Mouse (Mus musculus) ES-E14 (cell line): ENCODE measurements at regions not wholly inside any gene's neighbourhood (a gene's known extent, or its start where the extent isn't known, plus 50 kb on each side); places are given as distances from the start of the nearest gene placed in this dataset.
"Not testable (repeated sequence)": the region's sequence is repeated elsewhere in the genome, so short reads cannot be mapped to it uniquely, and the experiment has no call there.

Experiments used
- DNase-seq: peaks from one replicate; pipeline ENCODE4 v3.0.0-alpha.2; 2013; ENCODE audit warnings: low read depth, low spot score
- H3K27ac ChIP-seq: 2 replicates; pipeline ENCODE4 v1.5.1; 2012; ENCODE audit warnings: low read depth, mild to moderate bottlenecking, low read length, moderate library complexity, mixed read lengths; ENCODE audit not compliant: poor library complexity, insufficient read depth, severe bottlenecking
- H3K36me3 ChIP-seq: 2 replicates; pipeline ENCODE4 v1.6.1; 2012; ENCODE audit warnings: mild to moderate bottlenecking, low read length, moderate library complexity, mixed read lengths; ENCODE audit not compliant: control insufficient read depth, poor library complexity, insufficient read depth, severe bottlenecking
- H3K4me1 ChIP-seq, 2 experiments: fragments of 150-350 bp in 1 of 2; sonication (generic) in 1 of 2; 2 replicates each; pipeline ENCODE4 v1.6.1; 2012; ENCODE audit warnings: low read length in 2 of 2, mild to moderate bottlenecking in 1 of 2, mixed read lengths in 1 of 2; ENCODE audit not compliant: control insufficient read depth in 2 of 2, insufficient read depth in 2 of 2, poor library complexity in 1 of 2
- H3K4me3 ChIP-seq, 2 experiments: fragments of 150-350 bp in 1 of 2; sonication (generic) in 1 of 2; 2 replicates each; pipeline ENCODE4 v1.5.1; 2012; ENCODE audit warnings: low read length in 2 of 2, low read depth in 1 of 2, mild to moderate bottlenecking in 1 of 2, mixed read lengths in 1 of 2; ENCODE audit not compliant: insufficient read depth in 1 of 2, poor library complexity in 1 of 2, severe bottlenecking in 1 of 2
- H3K9ac ChIP-seq: 2 replicates; pipeline ENCODE4 v1.6.1; 2012; ENCODE audit warnings: low read depth, mild to moderate bottlenecking, low read length, mixed read lengths; ENCODE audit not compliant: poor library complexity, insufficient read depth, severe bottlenecking
- H3K9me3 ChIP-seq: fragments of 150-350 bp; sonication (generic); 2 replicates; pipeline ENCODE4 v1.6.1; 2012; ENCODE audit warnings: low read depth, mild to moderate bottlenecking, low read length; ENCODE audit not compliant: control insufficient read depth, insufficient read depth
- CHD2 ChIP-seq: IDR thresholded peaks from 2 replicates; pipeline ENCODE4 v1.6.1; 2014; ENCODE audit warnings: mild to moderate bottlenecking, low read depth, low read length, inconsistent platforms
- HCFC1 ChIP-seq: IDR thresholded peaks from 2 replicates; pipeline ENCODE4 v1.6.1; 2012; ENCODE audit warnings: low read length, inconsistent platforms, borderline replicate concordance; ENCODE audit not compliant: insufficient read depth
- MAFK ChIP-seq: IDR thresholded peaks from 2 replicates; pipeline ENCODE4 v1.6.1; 2014; ENCODE audit warnings: mild to moderate bottlenecking, low read depth, low read length, inconsistent platforms; ENCODE audit not compliant: insufficient read depth
- ZC3H11A ChIP-seq: IDR thresholded peaks from 2 replicates; pipeline ENCODE4 v1.6.1; 2012; ENCODE audit warnings: low read depth, mild to moderate bottlenecking, inconsistent platforms, low read length, borderline replicate concordance
- ZNF384 ChIP-seq: IDR thresholded peaks from 2 replicates; pipeline ENCODE4 v1.6.1; 2012; ENCODE audit warnings: low read depth, low read length, inconsistent platforms
- in situ Hi-C, 2 experiments: fragments of 600-800 bp; cut with MboI; formaldehyde crosslinking; loops; one replicate each; pipeline ENCODE4 v1.15.1; 2025; ENCODE audit warnings: low sequenced_read_pairs in 2 of 2, inconsistent platforms in 1 of 2; ENCODE audit not compliant: unreplicated experiment in 2 of 2

DNA sequence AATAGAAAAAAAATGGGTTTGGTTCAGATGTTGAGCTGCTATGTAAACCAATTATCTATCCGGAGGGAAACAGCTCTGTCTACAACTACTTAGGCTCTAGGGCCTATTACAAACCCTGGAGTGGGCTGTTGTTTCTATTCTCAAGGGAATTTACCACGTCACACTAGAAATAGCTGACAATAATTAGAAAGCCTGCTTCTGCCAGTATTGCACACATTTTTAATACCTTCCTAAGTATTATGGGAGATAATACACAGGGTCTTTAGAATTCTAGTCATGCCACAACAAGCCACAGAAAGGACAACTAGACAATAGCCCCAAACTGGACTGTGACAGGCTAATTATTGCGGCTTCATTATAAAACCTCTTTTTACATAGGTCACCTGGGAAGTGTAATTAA, 428.1 kb downstream of the Fign start:
- H3K4me1 ChIP-seq, result no peaks in the 10 kb centered on the region
- H3K4me3 ChIP-seq, result no peak overlapping the region
- H3K36me3 ChIP-seq, result no peaks in the 10 kb centered on the region
- in situ Hi-C loops, result no loop called here
- H3K9me3 ChIP-seq, result no peaks in the 10 kb centered on the region
- H3K27ac ChIP-seq, result no peak overlapping the region
- no peak overlapping the region for H3K9ac ChIP-seq
- TF ChIP-seq ZC3H11A (no peak), CHD2 (no peak), HCFC1 (no peak), MAFK (no peak), ZNF384 (no peak)
- DNase-seq, result no peak

DNA sequence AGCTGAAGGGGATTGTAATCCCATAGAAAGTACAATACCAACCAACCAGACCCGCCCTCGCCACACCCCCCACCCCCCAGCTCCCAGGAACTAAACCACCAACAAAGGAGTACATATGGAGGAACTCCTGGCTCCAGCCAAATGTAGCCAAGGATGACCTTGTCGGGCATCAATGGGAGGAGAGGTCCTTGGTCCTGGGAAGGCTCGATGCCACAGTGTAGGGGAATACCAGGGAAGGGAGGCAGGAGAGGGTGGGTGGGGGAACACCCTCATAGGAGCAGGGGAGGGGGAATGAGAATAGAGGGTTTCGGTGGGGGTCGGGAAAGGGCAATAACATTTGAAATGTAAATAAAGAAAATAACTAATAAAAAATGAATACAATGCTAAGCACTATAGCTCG, 429.1 kb downstream of the Fign start:
- in situ Hi-C loops, result no loop called here
- no peak overlapping the region for H3K27ac ChIP-seq
- no peaks in the 10 kb centered on the region for H3K9me3 ChIP-seq
- H3K9ac ChIP-seq, result no peak overlapping the region
- TF ChIP-seq MAFK (no peak), HCFC1 (no peak), ZC3H11A (no peak), CHD2 (no peak), ZNF384 (no peak)
- no peak for DNase-seq
- H3K36me3 ChIP-seq, result no peaks in the 10 kb centered on the region
- H3K4me1 ChIP-seq, result no peaks in the 10 kb centered on the region
- H3K4me3 ChIP-seq, result no peak overlapping the region

DNA sequence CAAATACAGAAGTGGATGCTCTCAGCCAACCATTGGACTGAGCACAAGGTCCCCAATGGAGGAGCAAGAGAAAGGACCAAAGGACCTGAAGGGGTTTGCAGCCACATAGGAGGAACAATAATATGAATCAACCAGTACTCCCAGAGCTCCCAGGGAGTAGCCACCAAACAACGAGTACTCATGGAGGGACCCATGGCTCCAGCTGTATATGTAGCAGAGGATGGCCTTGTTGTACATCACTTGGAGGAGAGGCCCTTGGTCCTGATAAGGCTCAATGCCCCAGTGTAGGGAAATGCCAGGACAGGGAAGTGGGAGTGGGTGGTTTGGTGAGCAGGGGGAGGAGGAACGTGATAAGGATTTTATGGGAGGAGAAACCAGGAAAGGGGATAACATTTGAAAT, 437.9 kb downstream of the Fign start:
- H3K36me3 ChIP-seq, H3K4me1 ChIP-seq, H3K9me3 ChIP-seq, H3K27ac ChIP-seq, H3K9ac ChIP-seq, DNase-seq, in situ Hi-C loops, H3K4me3 ChIP-seq: not testable (repeated sequence)
